Mouse (Mus musculus): Measurements from ENCODE around the gene Ccdc92b.

DNA sequence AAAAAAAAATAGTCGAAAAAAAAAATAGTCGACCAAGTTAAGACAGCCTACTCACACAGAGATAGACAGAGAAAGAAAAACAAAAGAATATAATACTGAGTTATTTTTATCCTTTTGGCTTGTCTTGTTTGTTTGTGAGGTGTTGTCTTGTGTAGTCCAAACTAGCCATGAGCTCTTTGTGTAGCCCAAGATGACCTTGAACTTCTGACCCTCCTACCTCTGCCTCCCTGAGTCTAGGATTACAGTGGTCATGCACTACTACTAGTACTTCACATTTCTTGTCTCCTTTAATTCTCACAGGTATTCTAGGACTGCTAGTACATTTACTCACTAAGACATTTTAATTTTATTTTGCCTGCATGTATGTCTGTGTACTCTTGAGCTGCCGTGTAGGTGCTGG lies 8.1 kb downstream of the Ccdc92b start:
- TF ChIP-seq POLR2A (IDR thresholded peaks at IDR 0.05; ENCODE audit: insufficient read depth, low read depth, low read length) = no peak
- TF ChIP-seq CTCF (IDR thresholded peaks at IDR 0.05; ENCODE audit: insufficient read depth, low read depth, low read length) = no peak

Data from olfactory bulb, adult 2 months (tissue).